Mouse (Mus musculus) heart, postnatal 0 days (tissue): ENCODE measurements around the gene Bcas1. TPM values are rescaled to one million over a fixed set of nuclear protein-coding genes. Genes with fewer than 3 reads are reported as not detected.
A peak's percentile ranks its signal among the peaks of the same experiment; 100 is the strongest.

Experiments used
- ATAC-seq: fragments of 200-750 bp; cut with Nextera tagmentation; 2 replicates; pipeline ENCODE4 v1.8.0; 2017; ENCODE audit warnings: low read depth, moderate number of reproducible peaks, moderate library complexity; ENCODE audit not compliant: insufficient read depth
- DNase-seq: peaks from one replicate; pipeline ENCODE4 v3.0.0-alpha.2; 2016; ENCODE audit warnings: low spot score
- H3K27ac ChIP-seq: fragments of 300-500 bp; sonication (generic); 2 replicates; pipeline ENCODE4 v1.5.1; 2014; ENCODE audit warnings: low read depth, mild to moderate bottlenecking
- H3K27me3 ChIP-seq: fragments of 300-500 bp; sonication (generic); 2 replicates; pipeline ENCODE4 v1.6.1; 2014; ENCODE audit warnings: low read length, mixed read lengths; ENCODE audit not compliant: control insufficient read depth, insufficient read depth
- H3K36me3 ChIP-seq: fragments of 300-500 bp; sonication (generic); replicated peaks from 2 replicates; pipeline ENCODE4 v1.6.1; 2014; ENCODE audit warnings: low read length, mixed read lengths; ENCODE audit not compliant: control insufficient read depth, insufficient read depth
- H3K4me1 ChIP-seq: fragments of 300-500 bp; sonication (generic); 2 replicates; pipeline ENCODE4 v1.6.1; 2014; ENCODE audit warnings: antibody characterized with exemption; ENCODE audit not compliant: control insufficient read depth, insufficient read depth
- H3K4me2 ChIP-seq: fragments of 300-500 bp; sonication (generic); 2 replicates; pipeline ENCODE4 v1.6.1; 2014; ENCODE audit warnings: low read depth, mild to moderate bottlenecking, low read length, moderate library complexity
- H3K4me3 ChIP-seq: fragments of 300-500 bp; sonication (generic); 2 replicates; pipeline ENCODE4 v1.5.1; 2014; ENCODE audit warnings: low read depth, low read length
- H3K9ac ChIP-seq: fragments of 300-500 bp; sonication (generic); replicated peaks from 2 replicates; pipeline ENCODE4 v1.6.1; 2014; ENCODE audit warnings: low read depth, low read length, mixed read lengths
- H3K9me3 ChIP-seq: fragments of 300-500 bp; sonication (generic); replicated peaks from 2 replicates; pipeline ENCODE4 v1.6.1; 2016; ENCODE audit warnings: low read length; ENCODE audit not compliant: control insufficient read depth
- CTCF ChIP-seq: IDR thresholded peaks from 2 replicates; pipeline ENCODE4 v1.5.1; 2016; ENCODE audit warnings: antibody characterized with exemption, control low read depth, low read depth
- EP300 ChIP-seq: IDR thresholded peaks from 2 replicates; pipeline ENCODE4 v1.6.1; 2016; ENCODE audit warnings: antibody characterized with exemption, low read depth
- WGBS: fragments of 180-500 bp; shearing (Covaris S2); extraction: QIAGEN DNeasy Blood & Tissue Kit; methylation state at CpG from one replicate; pipeline ENCODE4 v1.1.7; 2014; 5-methylcytosine and 5-hydroxymethylcytosine counted together
- polyA plus RNA-seq: library from polyadenylated mRNA; unstranded; fragments of >200 nt; fragmentation: Nextera tagmentation; extraction: Ambion mirVana; gene quantifications from 2 replicates; pipeline ENCODE4 v1.2.1, GENCODE M21; 2015
- total RNA-seq: library from RNA; depleted of rRNA; stranded (reverse); fragments of >200 nt; gene quantifications from 2 replicates; pipeline ENCODE4 v1.2.3, GENCODE M21; 2014; ENCODE audit warnings: low replicate concordance

Gene Bcas1
- total and polyA plus RNA-seq, 2 experiments from 2014 or later, result 0.45 TPM; not detected in 1

DNA sequence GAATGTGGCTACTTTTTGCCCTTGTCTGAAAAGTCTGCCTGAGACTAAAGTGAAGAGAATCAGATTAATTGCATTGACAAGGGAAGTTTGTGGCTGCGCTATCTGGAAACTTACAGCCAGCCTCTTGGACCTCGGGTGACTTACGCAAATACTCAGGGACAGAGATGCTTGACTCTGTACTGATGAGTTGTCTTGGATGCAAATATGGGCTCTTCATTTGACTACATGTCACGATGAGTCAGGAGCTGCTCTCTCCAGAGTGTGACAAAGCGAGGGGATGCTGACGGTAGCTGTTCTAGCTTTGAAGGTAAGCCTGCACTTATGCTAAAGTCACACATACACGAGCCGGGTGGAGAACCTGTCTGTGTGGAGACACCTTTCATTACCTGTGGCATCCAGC, 111.3 kb downstream of the Bcas1 start:
- Histone ChIP-seq H3K4me1 (peaks cover 13% of the 10 kb centered on the region; the same call in 1 of the 2 replicates), H3K9ac (no peak overlapping the region), H3K4me2 (no peak overlapping the region), H3K27me3 (no peaks in the 10 kb centered on the region), H3K27ac (no peak overlapping the region), H3K36me3 (no peaks in the 10 kb centered on the region), H3K9me3 (no peaks in the 10 kb centered on the region), H3K4me3 (no peak overlapping the region)
- WGBS, result 85% methylated on average over 8 of the region's 8 CpGs
- no peak for ATAC-seq
- no peak for TF ChIP-seq EP300
- TF ChIP-seq CTCF, result no peak
- DNase-seq, result no peak

DNA sequence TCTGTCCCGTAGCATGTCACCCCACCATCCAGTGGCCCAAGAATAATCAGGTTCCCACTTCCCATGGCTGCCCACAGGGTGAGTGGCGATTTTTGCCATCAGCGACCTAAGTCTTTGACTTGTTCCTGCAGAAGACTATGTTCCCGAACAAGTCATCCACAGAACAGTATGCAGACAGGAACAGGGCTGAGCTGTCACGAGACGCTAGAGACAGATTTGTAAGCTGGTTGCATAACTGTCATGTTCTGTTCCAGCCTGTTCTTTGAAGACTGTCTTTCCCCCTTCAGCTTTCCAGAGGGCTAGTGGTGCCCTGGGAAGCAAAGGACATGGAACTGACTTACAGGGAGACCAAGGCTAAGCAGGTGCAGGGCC, 116.7 kb downstream of the Bcas1 start:
- Histone ChIP-seq H3K9ac (no peak overlapping the region), H3K36me3 (no peaks in the 10 kb centered on the region), H3K27me3 (no peaks in the 10 kb centered on the region), H3K4me1 (0 out of 2 replicates have a peak, but pooled peaks cover 3% of the 10 kb centered on the region), H3K27ac (no peak overlapping the region), H3K4me3 (no peak overlapping the region), H3K9me3 (no peaks in the 10 kb centered on the region), H3K4me2 (no peak overlapping the region)
- WGBS, result 67% methylated on average over 6 of the region's 6 CpGs
- TF ChIP-seq CTCF, result no peak
- DNase-seq, result no peak
- ATAC-seq, result no peak

DNA sequence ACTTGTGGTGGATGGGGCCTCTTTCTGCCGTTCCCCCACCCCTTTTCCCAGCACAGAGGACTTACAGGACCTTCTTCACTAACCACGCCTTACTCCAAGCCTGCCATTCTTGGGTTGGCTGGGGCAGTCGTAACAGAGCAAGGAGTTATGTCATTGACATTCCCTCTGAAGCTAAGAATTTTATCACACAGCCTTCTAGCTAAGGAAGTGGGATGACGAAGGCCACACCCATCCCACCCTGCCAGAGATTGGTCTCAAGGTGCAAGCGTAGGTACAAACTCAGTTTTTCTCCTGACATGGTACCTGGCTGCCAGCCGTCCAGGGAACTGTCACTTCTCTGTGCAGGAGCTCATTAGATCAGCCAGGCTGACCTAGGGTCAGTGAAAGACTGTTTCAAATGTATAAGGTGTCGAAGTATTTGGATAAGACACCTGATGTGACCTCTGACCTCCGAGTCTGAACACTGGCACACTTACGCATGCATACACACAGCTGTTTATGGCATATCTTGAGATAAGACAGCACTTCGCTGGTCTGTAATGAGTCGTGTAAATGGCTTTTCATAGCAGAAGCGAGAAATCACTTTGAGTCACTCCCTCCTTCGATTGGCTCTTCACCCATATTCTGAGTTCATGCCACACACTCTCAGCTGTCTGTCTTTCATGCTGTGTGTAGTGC, 117.2 kb downstream of the Bcas1 start:
- Histone ChIP-seq H3K4me2 (no peak overlapping the region), H3K9ac (no peak overlapping the region), H3K4me3 (no peak overlapping the region), H3K27ac (no peak overlapping the region), H3K27me3 (no peaks in the 10 kb centered on the region), H3K9me3 (no peaks in the 10 kb centered on the region), H3K4me1 (0 out of 2 replicates have a peak, but pooled peaks cover 3% of the 10 kb centered on the region), H3K36me3 (no peaks in the 10 kb centered on the region)
- DNase-seq (no peak), ATAC-seq (no peak)
- TF ChIP-seq EP300 (no peak), CTCF (no peak)
- 61% methylated on average over 13 of the region's 13 CpGs for WGBS

DNA sequence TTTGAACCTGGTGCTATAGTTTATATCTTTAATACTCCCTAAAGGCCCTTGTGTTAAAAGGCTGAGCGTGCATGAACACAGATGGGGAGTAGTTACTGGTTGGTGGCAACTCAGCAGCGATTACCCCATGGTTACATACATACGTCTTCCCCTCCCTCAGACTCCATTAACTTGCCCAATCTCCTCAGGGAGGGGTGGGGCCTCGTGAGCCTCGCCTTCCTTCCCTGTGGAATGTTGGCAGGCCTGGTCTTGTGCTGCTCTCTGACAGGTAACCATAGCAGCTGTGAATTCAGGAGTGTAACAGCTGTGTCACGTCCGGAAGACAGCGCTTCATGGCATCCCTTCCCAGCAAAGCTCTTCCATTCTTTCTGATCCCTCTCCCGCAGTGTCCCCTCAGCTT, 118.7 kb downstream of the Bcas1 start:
- ATAC-seq (no peak), DNase-seq (no peak)
- H3K36me3 ChIP-seq, result no peaks in the 10 kb centered on the region
- H3K4me1 ChIP-seq, result 0 out of 2 replicates have a peak, but pooled peaks cover 3% of the 10 kb centered on the region
- no peak overlapping the region for H3K4me2 ChIP-seq
- 56% methylated on average over 9 of the region's 9 CpGs for WGBS
- H3K9ac ChIP-seq, result no peak overlapping the region
- H3K27me3 ChIP-seq, result no peaks in the 10 kb centered on the region
- H3K4me3 ChIP-seq, result no peak overlapping the region
- TF ChIP-seq CTCF (no peak), EP300 (no peak)
- no peaks in the 10 kb centered on the region for H3K9me3 ChIP-seq
- H3K27ac ChIP-seq, result 0 out of 2 replicates have a peak overlapping the region, but pooled peaks have one; percentile 64

DNA sequence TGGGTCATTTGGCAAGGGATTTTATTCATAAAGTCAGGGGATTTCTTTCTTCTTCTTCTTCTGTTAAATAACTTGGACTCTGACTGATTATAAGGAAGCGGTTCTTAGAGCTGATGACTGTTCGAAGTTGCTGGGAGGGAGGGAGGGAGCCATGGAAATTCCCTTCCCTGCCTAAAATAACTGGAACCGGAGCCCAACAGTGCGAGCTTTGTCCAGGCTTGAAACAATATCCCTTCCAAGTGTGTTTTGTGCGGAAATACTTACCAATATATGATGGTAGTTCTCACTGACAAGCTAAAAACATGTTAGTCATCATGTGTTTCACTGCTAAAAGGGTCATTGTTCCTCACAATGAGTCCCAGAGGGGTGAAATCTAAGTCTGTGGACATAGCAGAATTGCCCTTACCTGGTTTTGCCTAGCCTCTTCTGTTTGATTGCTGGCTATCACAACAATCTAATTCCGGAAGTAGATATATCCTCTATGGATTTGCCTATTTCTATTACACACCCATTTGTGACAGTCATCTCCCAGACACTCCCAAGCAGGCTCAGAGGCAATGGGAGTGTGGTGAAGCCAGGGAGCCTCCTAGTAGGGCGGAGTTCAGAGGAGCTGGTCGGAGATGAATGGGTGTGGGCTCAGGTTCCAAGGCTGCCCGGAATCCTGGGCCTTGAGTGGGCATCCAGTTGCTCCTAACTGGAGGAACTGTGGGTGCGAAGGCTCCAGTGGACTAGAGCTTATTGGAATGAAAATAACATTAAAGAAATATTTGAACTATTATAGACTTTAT, 119.4 kb downstream of the Bcas1 start:
- H3K4me2 ChIP-seq, result no peak overlapping the region
- WGBS, result 45% methylated on average over 10 of the region's 10 CpGs
- DNase-seq (no peak), ATAC-seq (peak; percentile 26; the same call in 1 of the 2 replicates)
- no peak overlapping the region for H3K9ac ChIP-seq
- H3K27ac ChIP-seq, result peak overlapping the region; percentile 64
- TF ChIP-seq EP300 (no peak), CTCF (no peak)
- H3K9me3 ChIP-seq, result no peaks in the 10 kb centered on the region
- no peak overlapping the region for H3K4me3 ChIP-seq
- no peaks in the 10 kb centered on the region for H3K27me3 ChIP-seq
- H3K4me1 ChIP-seq, result 0 out of 2 replicates have a peak, but pooled peaks cover 3% of the 10 kb centered on the region
- H3K36me3 ChIP-seq, result no peaks in the 10 kb centered on the region
